Comparison of ENCODE assay signal across 9 mouse cellular contexts in the genomic region with DNA sequence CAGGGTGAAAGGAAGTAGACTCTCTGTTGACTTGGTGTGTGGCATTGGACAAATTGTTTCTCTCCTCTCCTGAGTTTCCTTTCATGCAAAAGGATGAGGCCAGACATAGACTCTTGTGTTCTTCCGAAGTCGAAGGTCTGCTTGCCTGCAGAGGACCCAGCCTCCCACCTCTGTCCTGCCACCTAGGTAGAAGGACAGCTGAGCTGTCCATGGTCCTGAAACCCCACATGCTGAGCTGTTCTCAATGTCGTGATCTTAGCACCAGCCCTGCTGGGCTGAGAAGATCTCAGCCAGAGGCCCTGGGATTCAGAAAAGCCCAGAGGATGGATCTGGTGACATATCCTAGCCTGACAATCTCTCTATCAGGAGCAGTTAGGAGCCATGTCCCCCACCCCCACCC. TPM values are rescaled to one million over a fixed set of nuclear protein-coding genes. Genes with fewer than 3 reads are reported as not detected.
DNase-seq lines count a peak whose midpoint lies in the region; ATAC-seq and TF ChIP-seq lines count a peak whose summit lies in the region.
"Had no signal": no experiment of that assay in that cellular context is flagged by ENCODE, and none has a peak within 500 bp of the region (broad histone marks: within the 10 kb centered on the region; RNA-seq: fewer than 3 reads in every experiment).

No protein-coding gene starts in this region.

- H3K9ac ChIP-seq in liver, embryonic 12.5 days = no peak overlapping the region
- no peak overlapping the region for H3K9ac ChIP-seq in stomach, postnatal 0 days (ENCODE audit: low read length)
- H3K9ac ChIP-seq in hindbrain, embryonic 16.5 days (ENCODE audit: low read depth, low read length) = no peak overlapping the region
- H3K9ac ChIP-seq: limb, embryonic 15.5 days had no signal

- peak; percentile 57 for DNase-seq in liver
- DNase-seq in adrenal gland, postnatal 25 days = peak; percentile 63
- DNase-seq in kidney, postnatal 14 days = peak; percentile 70
- DNase-seq in stomach, postnatal 0 days (ENCODE audit: low spot score) = peak; percentile 66
- no peak for DNase-seq in spleen, adult 18-20 months
- no peak for DNase-seq in layer of hippocampus, postnatal 14 days (ENCODE audit: low spot score in 2 of 2)

- no peaks in the 10 kb centered on the region for H3K36me3 ChIP-seq in liver, embryonic 12.5 days
- H3K36me3 ChIP-seq in stomach, postnatal 0 days (ENCODE audit: control insufficient read depth, insufficient read depth, low read length) = no peaks in the 10 kb centered on the region
- no peaks in the 10 kb centered on the region for H3K36me3 ChIP-seq in hindbrain, embryonic 16.5 days (ENCODE audit: control insufficient read depth, insufficient read depth, low read length)
- H3K36me3 ChIP-seq: limb, embryonic 15.5 days had no signal

- no peaks in the 10 kb centered on the region for H3K4me1 ChIP-seq in liver, embryonic 12.5 days
- H3K4me1 ChIP-seq in stomach, postnatal 0 days (replicated peaks; ENCODE audit: control insufficient read depth, insufficient read depth) = no peaks in the 10 kb centered on the region
- 0 out of 2 replicates have a peak, but pooled peaks cover 2% of the 10 kb centered on the region for H3K4me1 ChIP-seq in hindbrain, embryonic 16.5 days (ENCODE audit: control insufficient read depth, insufficient read depth, low read depth, low read length)
- H3K4me1 ChIP-seq: limb, embryonic 15.5 days had no signal

- 8% methylated on average over 3 of the region's 3 CpGs for WGBS in liver, embryonic 12.5 days (ENCODE audit: insufficient replicate concordance)
- WGBS in stomach, postnatal 0 days = 3% methylated on average over 3 of the region's 3 CpGs
- 13% methylated on average over 3 of the region's 3 CpGs for WGBS in hindbrain, embryonic 16.5 days

- no peak for ATAC-seq in liver, embryonic 12.5 days
- ATAC-seq in stomach, postnatal 0 days (ENCODE audit: low FRiP score, low TSS enrichment) = no peak
- no peak for ATAC-seq in hindbrain, embryonic 16.5 days

- TF ChIP-seq CTCF in stomach, postnatal 0 days (IDR thresholded peaks at IDR 0.05; ENCODE audit: low read depth) = no peak

- no peak overlapping the region for H3K4me2 ChIP-seq in liver, embryonic 12.5 days
- H3K4me2 ChIP-seq in stomach, postnatal 0 days (replicated peaks; ENCODE audit: low read depth) = no peak overlapping the region
- no peak overlapping the region for H3K4me2 ChIP-seq in hindbrain, embryonic 16.5 days (ENCODE audit: low read length)
- H3K4me2 ChIP-seq: limb, embryonic 15.5 days had no signal

- peaks cover 44% of the 10 kb centered on the region for H3K27me3 ChIP-seq in liver, embryonic 12.5 days (replicated peaks)
- H3K27me3 ChIP-seq in stomach, postnatal 0 days (ENCODE audit: control insufficient read depth, insufficient read depth, low read length) = no peaks in the 10 kb centered on the region; the same call in 1 of the 2 replicates
- H3K27me3 ChIP-seq in hindbrain, embryonic 16.5 days (replicated peaks; ENCODE audit: control insufficient read depth, insufficient read depth, low read length) = peaks cover 15% of the 10 kb centered on the region

- H3K4me3 ChIP-seq in liver, embryonic 12.5 days = no peak overlapping the region
- H3K4me3 ChIP-seq in stomach, postnatal 0 days (ENCODE audit: low read depth, low read length) = no peak overlapping the region
- no peak overlapping the region for H3K4me3 ChIP-seq in hindbrain, embryonic 16.5 days (ENCODE audit: low read length)
- H3K4me3 ChIP-seq: limb, embryonic 15.5 days had no signal

- TF ChIP-seq EP300 in stomach, postnatal 0 days (optimal IDR thresholded peaks at IDR 0.05) = no peak

- no peaks in the 10 kb centered on the region for H3K9me3 ChIP-seq in liver, embryonic 12.5 days (replicated peaks)
- H3K9me3 ChIP-seq in stomach, postnatal 0 days (ENCODE audit: control insufficient read depth, low read length) = no peaks in the 10 kb centered on the region
- H3K9me3 ChIP-seq in hindbrain, embryonic 16.5 days (ENCODE audit: control insufficient read depth, low read length) = no peaks in the 10 kb centered on the region
- H3K9me3 ChIP-seq: limb, embryonic 15.5 days had no signal

- no peak overlapping the region for H3K27ac ChIP-seq in liver, embryonic 12.5 days
- no peak overlapping the region for H3K27ac ChIP-seq in stomach, postnatal 0 days (replicated peaks)
- no peak overlapping the region for H3K27ac ChIP-seq in hindbrain, embryonic 16.5 days (ENCODE audit: low read depth, low read length)
- H3K27ac ChIP-seq: limb, embryonic 15.5 days had no signal

RNA-seq across cellular contexts. Expression of a gene that starts 7.2 kb away (rescaled TPM):
- polyA plus RNA-seq in liver, embryonic 12.5 days (2016; fragmentation: Nextera tagmentation; extraction: Ambion mirVana) = not detected in 2 replicates
- 0.64 TPM in 1 of 2 replicates, not detected in the other for total RNA-seq in adrenal gland, postnatal 25 days (2021)
- 0.16 and 0.25 TPM in 2 replicates for polyA plus RNA-seq in stomach, postnatal 0 days (2015; fragmentation: Nextera tagmentation; extraction: Ambion mirVana)
- 2.6 and 3.5 TPM in 2 replicates for polyA plus RNA-seq in hindbrain, embryonic 16.5 days (2015; fragmentation: Nextera tagmentation; extraction: Ambion mirVana)
- total RNA-seq in layer of hippocampus, postnatal 14 days (2021) = 100 to 1,000 TPM; 113 to 118 TPM

RNA-seq across cellular contexts. Expression of a gene that starts 17.8 kb away (rescaled TPM):
- polyA plus RNA-seq in liver, embryonic 12.5 days (2016; fragmentation: Nextera tagmentation; extraction: Ambion mirVana) = not detected in 2 replicates
- total RNA-seq in adrenal gland, postnatal 25 days (2021) = not detected in 2 replicates
- polyA plus RNA-seq in stomach, postnatal 0 days (2015; fragmentation: Nextera tagmentation; extraction: Ambion mirVana) = not detected in 2 replicates
- not detected in 2 replicates for polyA plus RNA-seq in hindbrain, embryonic 16.5 days (2015; fragmentation: Nextera tagmentation; extraction: Ambion mirVana)
- total RNA-seq in layer of hippocampus, postnatal 14 days (2021) = not detected
- polyA plus RNA-seq: limb, embryonic 15.5 days had no signal

RNA-seq across cellular contexts. Expression of a gene that starts 35.6 kb away (rescaled TPM):
- not detected in 2 replicates for polyA plus RNA-seq in liver, embryonic 12.5 days (2016; fragmentation: Nextera tagmentation; extraction: Ambion mirVana)
- not detected in 2 replicates for total RNA-seq in adrenal gland, postnatal 25 days (2021)
- not detected in 2 replicates for polyA plus RNA-seq in stomach, postnatal 0 days (2015; fragmentation: Nextera tagmentation; extraction: Ambion mirVana)
- polyA plus RNA-seq in hindbrain, embryonic 16.5 days (2015; fragmentation: Nextera tagmentation; extraction: Ambion mirVana) = not detected in 2 replicates
- not detected for total RNA-seq in layer of hippocampus, postnatal 14 days (2021)
- polyA plus RNA-seq: limb, embryonic 15.5 days had no signal

RNA-seq across cellular contexts. Expression of a gene that starts 41.2 kb away (rescaled TPM):
- 54.4 and 55.2 TPM in 2 replicates for polyA plus RNA-seq in liver, embryonic 12.5 days (2016; fragmentation: Nextera tagmentation; extraction: Ambion mirVana)
- 76.0 and 82.7 TPM in 2 replicates for total RNA-seq in adrenal gland, postnatal 25 days (2021)
- polyA plus RNA-seq in stomach, postnatal 0 days (2015; fragmentation: Nextera tagmentation; extraction: Ambion mirVana) = 58.7 and 60.4 TPM in 2 replicates
- 95.6 and 97.5 TPM in 2 replicates for polyA plus RNA-seq in hindbrain, embryonic 16.5 days (2015; fragmentation: Nextera tagmentation; extraction: Ambion mirVana)
- 10 to 100 TPM; 75.7 to 78.5 TPM for total RNA-seq in layer of hippocampus, postnatal 14 days (2021)

Comparison
In these comparisons a context has a peak if more than half of its experiments do, and no peak if none do; other contexts are left out.
1. DNase-seq: peak in liver (single experiment), adrenal gland, postnatal 25 days (single experiment), kidney, postnatal 14 days (single experiment) and stomach, postnatal 0 days (single experiment); none in spleen, adult 18-20 months (0 of 2) and layer of hippocampus, postnatal 14 days (0 of 2).